Mouse (Mus musculus) spleen, embryonic (tissue): ENCODE results near the gene Fam20a.

Source experiments
- CTCF ChIA-PET: fragments of 350-600 bp; sonication (Branson Sonifier 250); formaldehyde crosslinking; loops from one replicate; lab custom pipeline; 2022; lab: Charles Lee

Fam20a gene

GRCm38 (mm10) chr11:109716981-109717380 lies 5.1 kb downstream of the Fam20a start:
- CTCF ChIA-PET: interaction anchor here (0.7 kb wide), 1 partner anchor 68 kb away, joined by 6 read pairs; no protein-coding TSS in a partner anchor

GRCm38 (mm10) chr11:109715311-109715781 lies 6.7 kb downstream of the Fam20a start:
- CTCF ChIA-PET: no interaction called here

DNA sequence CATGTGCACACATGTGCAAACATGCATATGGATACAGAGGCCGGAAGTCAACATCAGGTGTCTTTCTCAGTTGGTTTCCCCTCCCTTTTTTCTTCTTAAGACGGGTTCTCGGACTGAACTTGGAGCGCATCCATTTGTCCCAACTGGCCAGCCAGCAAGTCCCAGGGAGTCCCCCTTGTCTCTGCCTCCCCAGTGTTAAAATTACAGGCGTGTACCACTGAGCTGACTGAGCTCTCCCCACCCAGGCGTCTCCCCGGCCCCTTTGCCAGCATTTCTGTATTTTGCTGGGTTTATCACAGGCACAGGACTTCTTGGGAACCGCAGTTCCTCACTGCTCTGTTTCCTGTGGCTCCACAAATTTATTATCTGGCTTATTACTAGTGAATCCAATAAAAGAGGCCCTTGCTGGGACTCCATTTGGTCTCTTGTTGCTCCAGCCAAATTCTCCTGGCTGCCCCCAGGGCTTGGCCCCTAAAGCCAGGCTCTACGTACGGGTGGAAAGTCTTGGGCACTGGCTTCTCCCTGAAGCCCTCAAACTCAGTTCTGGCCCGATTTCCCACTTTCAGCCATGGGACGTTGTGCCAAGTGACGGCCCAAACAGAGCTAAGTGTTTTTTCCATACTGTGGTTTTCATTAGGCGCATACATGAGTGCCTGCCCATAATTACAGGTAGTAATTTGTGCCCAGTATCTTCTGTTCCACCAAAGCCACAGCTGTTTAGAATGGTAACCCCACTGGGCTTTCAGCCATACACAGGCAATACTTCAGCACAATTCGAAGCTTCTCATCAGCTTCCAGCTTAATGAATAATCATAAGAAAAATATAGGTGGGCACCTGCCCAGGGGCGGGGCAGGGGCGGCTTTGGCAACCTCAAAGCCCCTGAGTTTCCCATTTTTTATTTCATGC lies 7.5 kb downstream of the Fam20a start:
- CTCF ChIA-PET: no interaction called here

- CTCF ChIA-PET: no interaction called here
These were observed 12.6 kb downstream of the Fam20a start for GRCm38 (mm10) chr11:109709501-109709900.

DNA sequence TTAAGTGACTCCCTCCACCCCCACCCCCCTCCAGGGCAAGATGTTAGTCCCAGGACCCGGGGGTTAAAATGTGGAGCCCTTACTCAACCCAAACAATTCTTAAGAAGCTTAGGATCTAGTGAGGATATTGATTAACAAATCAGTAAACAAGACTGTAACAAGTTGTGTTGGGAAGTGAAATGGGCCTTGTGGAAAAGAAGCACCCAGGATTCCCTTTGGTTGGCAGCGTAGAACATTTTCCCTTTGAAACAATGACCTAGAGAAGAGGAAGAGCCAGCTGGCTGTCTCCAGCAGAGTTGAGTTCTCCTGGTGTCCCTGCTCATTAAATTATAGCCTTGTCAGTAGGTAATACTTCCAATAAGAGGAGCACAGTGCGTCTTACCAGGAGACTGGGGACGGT lies 13.3 kb downstream of the Fam20a start:
- CTCF ChIA-PET: no interaction called here

DNA sequence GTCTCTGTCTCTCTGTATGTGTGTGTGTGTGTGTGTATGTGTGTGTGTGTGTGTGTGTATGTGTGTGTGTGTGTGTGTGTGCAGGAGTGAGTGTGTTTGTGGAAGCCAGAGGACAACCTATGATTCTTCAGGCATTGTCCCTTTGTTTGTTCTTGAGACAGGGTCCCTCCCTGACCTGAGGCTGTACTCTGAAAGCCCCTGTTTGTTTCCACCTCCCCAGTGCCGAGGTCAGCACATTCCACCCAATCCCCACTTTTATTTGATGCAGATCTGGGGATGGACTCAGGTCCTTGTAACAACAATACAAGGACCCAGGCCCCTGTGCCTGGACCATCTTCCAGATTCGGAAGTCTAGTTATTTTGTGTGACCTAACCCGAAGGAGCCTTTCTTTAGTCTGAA lies 14.6 kb downstream of the Fam20a start:
- CTCF ChIA-PET: no interaction called here

DNA sequence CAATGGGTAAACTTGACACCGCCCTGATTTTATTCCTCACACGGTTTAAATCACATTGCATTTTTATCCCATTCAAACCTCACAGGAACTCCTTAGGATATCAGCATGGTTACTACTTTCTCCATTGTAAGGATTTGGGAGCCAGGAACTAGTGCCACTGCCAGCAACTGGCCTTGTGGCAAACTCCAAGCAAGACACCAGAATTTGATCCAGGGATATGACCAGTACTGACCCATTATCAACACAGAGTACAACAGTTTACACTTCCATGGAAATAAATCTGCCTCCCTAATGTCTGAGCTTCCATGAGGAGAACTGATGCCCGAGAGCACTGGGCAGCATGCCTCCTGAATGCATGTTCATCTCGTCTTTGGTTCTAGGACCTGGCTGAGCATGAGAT lies 15.5 kb downstream of the Fam20a start:
- CTCF ChIA-PET: no interaction called here

- CTCF ChIA-PET: no interaction called here
These were observed 16.0 kb downstream of the Fam20a start for GRCm38 (mm10) chr11:109706055-109706412.

DNA sequence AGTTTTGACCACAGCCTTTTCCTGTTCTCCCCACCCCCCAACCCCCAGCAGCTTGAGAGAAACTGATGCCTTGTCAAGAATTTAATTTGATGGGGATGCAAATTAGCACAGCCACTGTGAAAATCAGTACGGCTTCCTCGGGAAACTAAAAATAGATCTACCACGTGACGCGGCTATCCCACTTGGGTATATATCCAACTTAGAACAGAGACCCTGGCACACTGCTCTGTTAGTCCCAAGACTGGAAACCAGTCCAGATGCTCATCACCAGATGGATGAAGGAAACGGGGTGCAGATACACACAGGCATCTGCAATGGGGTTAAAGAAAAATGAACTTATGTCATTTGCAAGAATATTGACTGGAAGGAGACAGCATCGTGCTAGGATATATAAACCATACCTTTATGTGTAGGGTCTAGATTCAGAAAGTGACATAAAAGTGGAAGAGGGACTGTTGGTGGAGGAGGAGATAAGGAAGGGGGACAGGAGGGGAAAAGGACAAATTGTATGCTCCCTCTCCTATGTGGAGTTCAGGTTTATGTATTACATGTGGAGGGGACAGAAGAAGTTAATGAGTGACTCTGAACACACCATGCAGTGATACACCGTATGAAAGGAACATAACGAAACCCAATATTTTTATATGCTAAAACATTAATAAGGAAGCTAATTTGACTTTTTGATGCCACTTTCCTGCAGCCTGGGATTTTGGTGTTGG lies 16.6 kb downstream of the Fam20a start:
- CTCF ChIA-PET: no interaction called here

DNA sequence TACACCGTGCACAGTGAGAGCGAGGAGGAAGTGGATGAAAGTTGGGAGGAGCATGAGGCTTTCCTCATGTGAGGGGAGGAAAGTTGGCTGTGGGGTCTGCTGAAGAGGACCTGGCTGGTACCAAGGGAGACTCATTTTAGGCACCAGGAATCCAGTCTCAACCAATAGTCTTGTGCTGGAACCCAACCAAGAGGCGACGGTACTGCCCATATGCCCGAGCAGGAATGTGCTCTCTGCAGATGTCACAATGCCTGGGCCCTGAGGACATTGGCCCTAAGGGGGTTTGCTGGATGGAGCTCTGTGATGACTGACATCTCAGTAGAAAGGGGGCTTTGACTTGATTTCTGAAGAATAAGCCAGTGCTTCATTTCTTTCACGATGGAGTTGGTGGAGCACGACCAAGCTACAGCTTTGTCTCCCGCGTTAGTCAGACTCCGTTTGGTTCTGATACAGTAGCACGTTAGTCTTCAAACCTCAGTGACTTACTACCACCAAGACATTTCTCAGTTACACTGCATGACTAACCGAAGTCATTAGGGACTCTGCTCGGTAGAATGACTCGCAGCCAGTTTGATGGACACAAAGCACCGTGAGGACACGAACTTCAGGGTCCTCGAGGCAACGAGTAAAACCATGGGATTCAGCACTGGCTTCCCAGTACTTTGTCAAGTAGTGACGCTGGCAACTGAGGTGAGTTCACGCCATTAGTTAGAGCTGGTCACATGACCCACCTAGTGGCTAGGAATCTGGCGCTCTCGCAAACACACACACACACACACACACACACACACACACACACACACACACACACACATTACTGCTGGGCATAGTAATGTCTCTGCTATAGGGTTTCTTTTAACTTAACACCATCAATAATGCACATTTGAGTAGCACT lies 17.5 kb downstream of the Fam20a start:
- CTCF ChIA-PET: no interaction called here

GRCm38 (mm10) chr11:109703845-109704244 lies 18.2 kb downstream of the Fam20a start:
- CTCF ChIA-PET: no interaction called here

DNA sequence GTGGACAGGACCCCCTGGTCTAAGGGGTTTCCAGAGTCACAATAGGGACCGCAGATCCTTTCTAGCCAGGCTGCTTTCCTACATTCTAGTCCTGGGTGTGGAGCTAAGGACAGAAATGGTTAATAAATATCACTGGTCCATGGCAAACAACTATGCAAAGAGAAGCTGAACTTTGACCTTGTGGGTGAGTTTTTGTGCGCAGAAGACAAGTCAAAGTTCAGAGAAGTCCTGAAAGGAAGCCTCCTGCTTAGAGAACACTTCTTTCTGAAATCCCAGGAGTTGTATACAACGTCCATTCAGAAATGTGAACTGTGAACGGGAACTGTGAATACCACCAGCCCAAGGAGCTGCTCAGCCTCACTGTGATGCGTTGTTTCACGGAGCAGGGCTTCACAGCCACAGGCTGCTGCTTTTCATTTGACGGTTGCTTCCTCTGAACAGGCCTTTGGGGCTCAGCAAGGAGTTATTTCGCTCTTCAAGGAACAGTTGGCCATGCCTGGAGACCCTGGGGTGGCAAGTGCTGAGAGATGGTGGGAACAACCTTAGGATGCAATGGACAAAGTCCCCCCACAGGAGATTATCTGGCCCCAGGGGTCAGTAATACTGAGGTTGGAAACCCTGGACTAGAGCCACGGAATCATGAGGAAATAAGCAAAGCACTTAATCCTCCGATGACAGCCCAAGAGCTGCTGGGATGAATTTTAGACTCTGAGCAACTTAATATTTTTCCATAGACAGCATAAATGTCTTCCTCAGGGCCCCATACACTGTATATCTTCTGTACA lies 19.9 kb downstream of the Fam20a start:
- CTCF ChIA-PET: no interaction called here

- CTCF ChIA-PET: no interaction called here
These were observed 21.3 kb downstream of the Fam20a start for GRCm38 (mm10) chr11:109700761-109701160.

DNA sequence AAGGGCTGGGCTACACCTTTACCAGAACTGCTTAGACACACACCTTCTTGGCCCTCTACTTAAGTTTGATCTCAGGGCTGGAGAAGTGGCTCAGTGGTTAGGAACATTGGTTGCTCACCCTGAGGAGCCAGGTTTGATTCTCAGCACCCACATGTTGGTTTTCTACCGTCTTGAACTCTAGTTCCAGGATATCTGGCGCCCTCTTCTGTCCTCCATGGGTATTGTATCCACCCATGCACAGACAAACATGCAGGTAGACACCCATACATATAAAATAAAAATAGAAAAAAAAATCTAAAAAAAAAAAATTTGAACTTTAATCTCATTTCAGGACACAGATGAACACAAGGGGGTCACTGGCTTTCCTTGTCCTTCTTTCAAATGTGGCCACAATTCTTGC lies 22.3 kb downstream of the Fam20a start:
- CTCF ChIA-PET: no interaction called here

DNA sequence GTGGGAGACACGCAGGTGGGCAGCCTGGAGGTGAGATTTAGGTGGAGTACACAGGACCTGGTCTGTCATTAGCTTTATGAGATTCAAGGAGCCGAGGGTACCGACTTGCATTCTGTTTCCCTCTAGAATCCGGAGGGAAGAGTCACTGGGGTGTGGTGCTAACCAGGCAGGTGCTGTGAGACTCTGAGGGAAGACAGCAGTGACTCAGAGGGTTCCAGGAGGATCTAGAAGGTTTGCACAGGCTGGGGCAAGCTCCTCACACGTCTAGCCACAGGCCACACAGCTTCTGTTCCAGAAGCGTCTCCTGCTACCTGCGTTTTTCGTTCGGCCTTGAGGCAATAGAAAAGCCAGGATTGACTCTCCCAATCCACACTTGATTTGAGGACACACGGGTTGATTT lies 23.3 kb downstream of the Fam20a start:
- CTCF ChIA-PET: no interaction called here

- CTCF ChIA-PET: no interaction called here
These were observed 24.9 kb downstream of the Fam20a start for GRCm38 (mm10) chr11:109697089-109697643.

DNA sequence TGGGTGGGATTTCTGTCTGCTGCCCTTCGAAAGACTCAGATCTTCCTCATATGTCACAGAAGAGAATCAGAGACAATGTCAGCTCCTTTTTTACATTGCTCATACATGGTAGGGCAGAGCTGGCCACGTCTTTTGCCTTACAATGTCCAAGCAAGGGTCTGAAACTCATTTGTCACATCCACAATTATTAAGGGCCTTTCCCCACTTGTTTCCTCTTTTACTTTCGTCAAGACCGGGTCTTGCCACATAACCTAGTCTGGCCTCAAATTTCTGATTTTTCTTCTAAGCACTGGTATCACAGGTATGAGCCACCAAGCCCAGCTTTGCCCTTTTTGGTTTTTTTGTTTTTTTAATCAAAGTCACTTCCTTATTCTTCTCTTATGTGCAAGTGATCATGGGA lies 25.6 kb downstream of the Fam20a start:
- CTCF ChIA-PET: no interaction called here

- CTCF ChIA-PET: no interaction called here
These were observed 29.3 kb downstream of the Fam20a start for GRCm38 (mm10) chr11:109692737-109693136.

DNA sequence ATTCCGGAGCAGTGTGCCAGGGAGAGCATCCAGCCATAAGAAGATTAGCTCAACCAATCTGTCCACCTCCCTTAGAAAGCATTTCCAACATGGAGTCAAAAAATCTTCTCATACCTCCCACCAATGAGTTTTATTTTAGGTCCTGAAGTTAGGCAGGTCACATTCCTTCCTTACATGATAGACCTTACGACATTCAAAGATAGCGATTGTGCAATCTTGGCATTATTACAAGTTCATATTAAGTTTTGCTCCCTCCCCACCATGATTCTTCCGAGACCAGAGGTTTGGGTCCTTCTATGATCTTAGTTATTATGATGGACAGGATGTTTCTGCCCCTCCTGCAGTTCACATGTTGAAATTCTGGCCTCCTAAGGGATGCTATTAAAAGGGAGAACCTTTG lies 32.5 kb downstream of the Fam20a start:
- CTCF ChIA-PET: no interaction called here

GRCm38 (mm10) chr11:109682221-109682620 lies 39.9 kb downstream of the Fam20a start:
- CTCF ChIA-PET: no interaction called here

DNA sequence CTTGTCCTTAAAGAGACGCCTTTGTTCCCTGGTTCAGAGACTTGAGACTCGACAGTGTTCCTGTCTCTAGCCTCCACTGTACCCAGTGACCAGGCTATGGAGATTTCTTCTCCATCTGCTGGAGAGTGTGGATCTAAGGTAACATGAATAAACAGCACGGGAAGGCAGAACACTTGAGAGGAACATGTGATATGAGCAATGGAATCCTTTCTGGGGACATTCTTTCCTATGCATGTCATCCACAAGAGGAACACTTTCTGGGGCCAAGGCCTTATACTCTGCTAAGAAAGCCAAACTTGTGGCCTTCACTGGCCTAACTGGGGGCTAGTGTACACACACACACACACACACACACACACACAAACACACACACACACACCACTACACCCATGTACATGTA lies 40.5 kb downstream of the Fam20a start:
- CTCF ChIA-PET: interaction anchor here (0.6 kb wide), 1 partner anchor 181 kb away, joined by 3 read pairs; no protein-coding TSS in a partner anchor
